Mouse (Mus musculus) forebrain, embryonic 10.5 days (tissue): ENCODE measurements at regions not wholly inside any gene's neighbourhood (a gene's known extent, or its start where the extent isn't known, plus 50 kb on each side); places are given as distances from the start of the nearest gene placed in this dataset.

ENCODE experiments used
- DNase-seq: peaks from one replicate; pipeline ENCODE4 v3.0.0-alpha.2; 2017; ENCODE audit warnings: low spot score; ENCODE audit errors: extremely low spot score
- H3K27ac ChIP-seq: fragments of 300-500 bp; sonication (generic); 2 replicates; pipeline ENCODE4 v1.5.1; 2016; ENCODE audit warnings: mild to moderate bottlenecking
- H3K27me3 ChIP-seq: fragments of 300-500 bp; sonication (generic); 2 replicates; pipeline ENCODE4 v1.6.1; 2016; ENCODE audit warnings: mild to moderate bottlenecking; ENCODE audit not compliant: poor library complexity, severe bottlenecking
- H3K36me3 ChIP-seq: fragments of 300-500 bp; sonication (generic); replicated peaks from 2 replicates; pipeline ENCODE4 v1.6.1; 2016; ENCODE audit warnings: mild to moderate bottlenecking, moderate library complexity
- H3K4me1 ChIP-seq: fragments of 300-500 bp; sonication (generic); 2 replicates; pipeline ENCODE4 v1.6.1; 2016
- H3K4me3 ChIP-seq: fragments of 300-500 bp; sonication (generic); 2 replicates; pipeline ENCODE4 v1.5.1; 2016; ENCODE audit warnings: mild to moderate bottlenecking, moderate library complexity
- H3K9me3 ChIP-seq: fragments of 300-500 bp; sonication (generic); 2 replicates; pipeline ENCODE4 v1.6.1; 2016; ENCODE audit warnings: mild to moderate bottlenecking, moderate library complexity
- WGBS: fragments of 180-500 bp; shearing (Covaris S2); methylation state at CpG from one replicate; pipeline ENCODE4 v1.1.7; 2016; 5-methylcytosine and 5-hydroxymethylcytosine counted together

DNA sequence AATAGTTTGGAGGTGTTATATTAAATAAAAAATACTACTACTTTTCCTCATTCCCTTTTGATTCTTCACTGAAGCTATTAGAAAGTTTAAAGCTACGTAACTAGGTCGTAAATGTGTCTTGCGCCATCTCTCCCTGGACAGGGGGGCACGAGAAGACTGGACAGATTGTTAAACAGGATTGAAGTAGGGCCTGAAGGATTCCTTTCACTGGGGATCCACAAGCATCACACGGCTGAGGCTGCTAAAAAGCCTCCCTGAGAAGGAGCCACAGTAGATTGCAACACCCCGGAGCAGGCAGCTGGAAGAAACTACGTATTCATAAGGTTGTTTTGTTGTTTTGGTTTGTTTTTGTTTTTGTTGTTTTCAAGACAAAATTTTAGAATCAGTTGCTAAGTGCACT, 158.7 kb downstream of the Tm2d1 start:
- no peak for DNase-seq
- H3K4me1 ChIP-seq, result peaks cover 12% of the 10 kb centered on the region
- no peaks in the 10 kb centered on the region for H3K36me3 ChIP-seq
- no peaks in the 10 kb centered on the region for H3K9me3 ChIP-seq
- no peaks in the 10 kb centered on the region for H3K27me3 ChIP-seq
- WGBS, result 76% methylated on average over 7 of the region's 7 CpGs
- H3K27ac ChIP-seq, result peak overlapping the region; percentile 58; the same call in 1 of the 2 replicates
- no peak overlapping the region for H3K4me3 ChIP-seq

DNA sequence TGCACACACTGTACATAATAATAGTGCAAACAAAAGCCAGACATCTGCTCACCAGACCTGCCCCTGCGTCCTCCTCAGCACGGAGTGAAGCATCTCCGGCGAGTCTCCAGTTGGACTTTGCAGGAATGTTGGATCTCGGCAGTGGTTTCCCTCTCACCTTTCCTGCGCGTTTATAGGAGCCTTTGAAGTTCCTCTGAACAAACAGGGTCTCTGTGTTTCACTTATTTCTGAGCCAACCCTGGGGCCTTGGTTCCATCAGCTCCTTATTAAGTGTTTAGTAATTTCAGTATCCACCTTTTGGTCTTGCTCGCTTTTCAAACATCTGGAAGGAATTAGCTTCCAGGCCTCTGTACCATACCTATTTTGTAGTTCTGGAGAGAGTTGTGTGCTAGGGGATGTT, 159.7 kb downstream of the Tm2d1 start:
- no peaks in the 10 kb centered on the region for H3K36me3 ChIP-seq
- 52% methylated on average over 8 of the region's 8 CpGs for WGBS
- H3K27me3 ChIP-seq, result no peaks in the 10 kb centered on the region
- peak; percentile 17 for DNase-seq
- no peaks in the 10 kb centered on the region for H3K9me3 ChIP-seq
- H3K4me3 ChIP-seq, result no peak overlapping the region
- peak overlapping the region; percentile 42 for H3K27ac ChIP-seq
- peaks cover 12% of the 10 kb centered on the region for H3K4me1 ChIP-seq

DNA sequence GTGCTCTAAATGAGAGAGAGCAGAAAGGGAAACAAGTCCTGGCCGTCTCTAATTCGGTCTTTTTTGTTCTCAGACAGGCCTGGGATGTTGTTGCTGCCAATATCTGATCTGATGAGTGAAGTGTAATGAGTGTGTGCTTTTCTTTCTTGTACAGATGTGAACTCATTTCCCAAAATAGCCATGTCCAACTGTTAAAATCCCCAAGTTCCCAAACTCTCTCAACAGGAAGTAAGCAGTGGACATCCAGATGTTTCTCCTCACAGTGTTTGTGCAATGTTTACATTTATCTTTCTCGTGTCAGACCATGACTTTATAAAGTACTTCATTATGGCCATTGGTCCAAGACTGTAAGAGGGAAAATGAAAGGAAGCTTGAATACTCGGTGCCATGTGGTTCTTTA, 161.5 kb downstream of the Tm2d1 start:
- Histone ChIP-seq H3K4me3 (no peak overlapping the region), H3K27ac (no peak overlapping the region), H3K9me3 (no peaks in the 10 kb centered on the region), H3K27me3 (no peaks in the 10 kb centered on the region), H3K4me1 (peaks cover 12% of the 10 kb centered on the region), H3K36me3 (no peaks in the 10 kb centered on the region)
- 85% methylated on average over 4 of the region's 4 CpGs for WGBS
- DNase-seq, result no peak

DNA sequence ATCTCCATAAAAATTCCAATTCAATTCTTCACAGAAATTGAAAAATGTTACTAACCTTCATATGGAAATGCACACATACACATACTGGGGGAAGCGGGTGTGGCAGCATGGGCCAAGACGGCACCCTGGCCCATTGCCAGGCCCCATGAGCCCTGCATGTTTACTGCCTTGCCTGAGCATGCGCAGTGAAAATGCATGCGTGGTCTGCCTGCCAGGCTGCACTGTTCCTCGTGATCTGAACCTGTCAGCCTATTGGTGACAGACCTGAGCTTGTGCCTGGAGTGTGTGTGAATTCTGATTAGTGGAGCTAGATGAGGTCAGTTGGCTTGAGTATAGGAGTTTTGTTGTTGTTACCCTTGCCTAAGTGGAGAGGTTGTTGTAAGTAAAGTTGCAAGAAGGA, 167.9 kb downstream of the Tm2d1 start:
- DNase-seq, result no peak
- no peaks in the 10 kb centered on the region for H3K4me1 ChIP-seq
- WGBS, result 97% methylated on average over 5 of the region's 5 CpGs
- no peaks in the 10 kb centered on the region for H3K9me3 ChIP-seq
- no peaks in the 10 kb centered on the region for H3K36me3 ChIP-seq
- H3K4me3 ChIP-seq, result no peak overlapping the region
- no peak overlapping the region for H3K27ac ChIP-seq
- H3K27me3 ChIP-seq, result no peaks in the 10 kb centered on the region

DNA sequence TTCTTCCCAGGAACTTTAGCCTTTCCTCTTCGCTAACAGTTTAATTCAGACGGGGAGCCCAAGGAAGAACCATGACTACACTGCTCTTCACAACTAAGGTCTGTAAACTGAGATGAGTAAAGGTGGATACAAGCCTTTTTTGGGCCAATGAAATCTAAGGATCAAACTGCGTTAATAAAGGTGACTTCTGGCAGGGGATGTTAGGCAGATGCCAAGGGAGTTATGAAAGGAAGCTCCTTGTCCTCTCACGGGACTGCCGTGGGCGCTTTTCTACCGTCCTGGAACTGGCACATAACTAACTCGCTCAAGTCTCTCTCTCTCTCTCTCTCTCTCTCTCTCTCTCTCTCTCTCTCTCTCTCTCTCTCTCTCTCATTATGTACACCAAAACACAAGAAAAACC, 175.7 kb downstream of the Tm2d1 start:
- no peak for DNase-seq
- Histone ChIP-seq H3K4me1 (no peaks in the 10 kb centered on the region), H3K27me3 (no peaks in the 10 kb centered on the region), H3K27ac (no peak overlapping the region), H3K36me3 (no peaks in the 10 kb centered on the region), H3K9me3 (no peaks in the 10 kb centered on the region), H3K4me3 (no peak overlapping the region)
- 88% methylated on average over 8 of the region's 8 CpGs for WGBS

DNA sequence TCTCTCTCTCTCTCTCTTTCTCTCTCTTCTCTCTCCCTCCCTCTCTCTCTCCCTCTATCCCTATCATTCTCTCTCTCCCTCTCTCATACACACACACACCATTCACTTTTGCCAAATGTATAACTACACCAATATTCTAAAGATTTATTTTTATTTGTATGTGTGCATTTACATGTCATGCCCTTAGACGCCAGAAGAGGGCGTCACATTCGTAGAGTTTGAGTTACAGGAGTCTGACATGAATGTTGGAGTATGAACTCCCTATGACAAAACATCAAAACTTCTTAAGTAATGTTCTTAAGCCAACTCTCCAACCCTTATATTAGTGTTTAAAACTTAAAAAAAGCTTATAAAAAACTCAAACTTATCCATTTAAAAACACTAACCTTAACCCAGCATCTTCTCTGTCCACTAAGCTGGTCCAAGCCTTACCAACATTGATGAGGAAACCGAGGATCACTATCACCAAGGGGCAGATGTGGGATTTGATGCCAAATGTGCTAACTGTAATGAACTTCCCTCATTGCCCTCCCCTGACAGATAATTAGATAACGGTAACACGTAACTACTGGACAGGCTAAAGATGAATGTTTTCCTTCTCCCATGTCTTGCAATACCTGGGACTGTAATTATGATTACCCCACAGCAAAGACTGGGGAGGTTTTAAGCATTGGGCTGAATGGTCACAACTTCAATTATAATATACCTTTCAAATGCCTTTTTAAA, 176.7 kb downstream of the Tm2d1 start:
- H3K27ac ChIP-seq, result no peak overlapping the region
- H3K36me3 ChIP-seq, result no peaks in the 10 kb centered on the region
- H3K27me3 ChIP-seq, result no peaks in the 10 kb centered on the region
- H3K4me1 ChIP-seq, result no peaks in the 10 kb centered on the region
- DNase-seq, result no peak
- no peaks in the 10 kb centered on the region for H3K9me3 ChIP-seq
- no peak overlapping the region for H3K4me3 ChIP-seq
- 56% methylated on average over 6 of the region's 6 CpGs for WGBS

DNA sequence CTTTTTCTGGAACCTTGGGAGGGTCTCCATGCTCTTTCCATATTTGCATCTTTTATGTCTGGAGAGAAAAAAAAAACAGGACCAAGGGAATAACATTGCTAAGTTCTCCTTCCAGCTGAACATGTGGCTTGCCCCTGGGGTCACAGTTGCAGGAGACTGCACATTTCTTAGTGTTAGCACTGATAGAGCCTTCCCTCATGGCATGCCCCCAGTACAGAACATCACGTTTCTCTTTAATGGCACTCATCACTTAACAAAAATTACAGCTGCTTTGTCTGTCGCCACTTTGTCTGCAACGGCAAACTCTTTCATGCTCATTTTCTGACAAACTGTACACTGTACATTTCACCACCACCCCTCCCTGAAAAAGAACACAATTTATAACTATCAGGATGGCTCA, 180.0 kb downstream of the Tm2d1 start:
- Histone ChIP-seq H3K4me3 (no peak overlapping the region), H3K36me3 (no peaks in the 10 kb centered on the region), H3K27me3 (no peaks in the 10 kb centered on the region), H3K4me1 (no peaks in the 10 kb centered on the region), H3K9me3 (no peaks in the 10 kb centered on the region), H3K27ac (no peak overlapping the region)
- no peak for DNase-seq
- WGBS, result 96% methylated on average over 3 of the region's 3 CpGs

DNA sequence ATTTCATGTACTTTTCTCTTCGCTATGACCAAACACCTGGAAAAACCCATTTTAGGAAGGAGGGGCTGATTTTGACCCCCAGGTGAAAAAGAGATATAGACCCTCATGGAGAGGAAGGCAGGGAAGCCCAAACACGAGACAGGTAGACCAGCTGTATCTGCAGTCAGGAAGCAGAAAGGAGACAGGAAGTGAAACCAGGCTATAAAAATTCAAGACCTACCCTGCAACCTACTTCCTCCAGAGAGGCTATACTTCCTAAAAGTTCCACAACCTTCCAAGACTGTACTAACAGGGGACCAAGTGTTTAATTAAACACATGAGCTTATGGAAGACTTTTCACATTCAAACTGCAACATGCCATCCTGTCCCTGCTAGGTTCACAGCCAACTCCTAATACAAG, 180.9 kb downstream of the Tm2d1 start:
- no peaks in the 10 kb centered on the region for H3K27me3 ChIP-seq
- no peak overlapping the region for H3K27ac ChIP-seq
- WGBS, result 90% methylated on average over 2 of the region's 2 CpGs

DNA sequence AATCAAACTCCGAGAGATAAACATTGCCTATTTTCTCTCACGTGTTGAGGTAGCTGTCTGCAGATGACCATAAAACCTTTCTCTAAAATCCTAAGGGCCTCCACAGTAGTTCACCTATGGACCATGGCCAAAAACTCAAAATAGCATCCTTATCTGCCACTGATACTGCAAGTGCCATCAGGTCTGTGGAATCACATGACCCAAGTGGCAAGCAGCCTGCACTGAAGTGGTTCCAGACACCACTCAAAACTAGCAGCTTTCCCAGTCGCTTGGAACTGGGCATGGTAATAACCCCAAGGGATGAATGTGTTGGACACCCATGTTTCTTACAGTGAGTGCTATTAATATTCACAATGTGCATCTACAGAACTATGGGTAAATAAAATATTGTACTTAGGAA, 182.0 kb downstream of the Tm2d1 start:
- Histone ChIP-seq H3K27ac (no peak overlapping the region), H3K9me3 (no peaks in the 10 kb centered on the region), H3K4me3 (no peak overlapping the region), H3K36me3 (no peaks in the 10 kb centered on the region), H3K4me1 (no peaks in the 10 kb centered on the region), H3K27me3 (no peaks in the 10 kb centered on the region)
- DNase-seq, result no peak
- WGBS, result 91% methylated on average over 3 of the region's 3 CpGs

More for the DNA sequence above, 180.9 kb downstream of the Tm2d1 start:
- no peak for DNase-seq
- no peaks in the 10 kb centered on the region for H3K4me1 ChIP-seq
- H3K9me3 ChIP-seq, result no peaks in the 10 kb centered on the region
- no peak overlapping the region for H3K4me3 ChIP-seq
- no peaks in the 10 kb centered on the region for H3K36me3 ChIP-seq

DNA sequence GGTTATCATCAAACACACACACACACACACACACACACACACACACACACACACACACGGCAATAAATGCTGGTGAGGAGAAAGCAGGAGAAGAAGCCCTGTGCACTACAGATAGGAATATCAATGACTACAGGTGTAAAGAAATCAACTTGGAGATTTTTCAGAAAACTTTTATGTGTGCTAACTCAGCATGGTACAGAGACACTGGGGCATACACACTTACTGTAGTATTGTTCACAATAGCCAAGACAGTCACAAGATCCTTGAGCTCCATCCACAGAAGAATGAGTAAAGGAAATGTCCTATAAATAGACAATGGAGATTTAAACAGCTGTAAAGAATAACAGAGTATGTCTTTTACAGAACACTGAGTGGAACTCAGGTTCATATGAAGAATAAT, 182.4 kb downstream of the Tm2d1 start:
- Histone ChIP-seq H3K27ac (no peak overlapping the region), H3K9me3 (no peaks in the 10 kb centered on the region), H3K4me3 (no peak overlapping the region), H3K36me3 (no peaks in the 10 kb centered on the region), H3K4me1 (no peaks in the 10 kb centered on the region), H3K27me3 (no peaks in the 10 kb centered on the region)
- WGBS, result 89% methylated on average over 1 of the region's 1 CpGs
- no peak for DNase-seq

DNA sequence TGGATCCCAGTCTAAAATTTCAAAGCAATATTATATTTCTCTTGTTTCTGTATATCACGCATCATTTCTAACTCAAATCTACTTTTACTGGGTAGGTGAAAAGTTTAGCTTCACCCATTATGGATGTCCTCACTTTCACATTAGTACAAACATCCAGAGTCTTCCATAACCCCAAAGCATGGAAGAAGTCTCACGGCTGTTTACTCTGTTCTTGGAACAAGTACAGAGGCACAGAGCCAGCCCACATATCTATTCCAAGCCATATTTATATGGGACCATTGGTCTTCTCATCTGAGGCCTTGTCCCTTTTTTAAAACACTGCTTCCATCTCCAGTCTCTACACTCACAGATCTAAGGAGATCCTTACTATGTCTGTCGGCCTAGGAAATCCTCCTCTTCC, 192.8 kb downstream of the Tm2d1 start:
- no peak for DNase-seq
- whole genome bisulfite sequencing, result 93% methylated on average over 3 of the region's 3 CpGs
- H3K27me3 ChIP-seq, result no peaks in the 10 kb centered on the region
- no peaks in the 10 kb centered on the region for H3K4me1 ChIP-seq
- no peaks in the 10 kb centered on the region for H3K36me3 ChIP-seq
- H3K9me3 ChIP-seq, result no peaks in the 10 kb centered on the region
- no peak overlapping the region for H3K27ac ChIP-seq
- no peak overlapping the region for H3K4me3 ChIP-seq

DNA sequence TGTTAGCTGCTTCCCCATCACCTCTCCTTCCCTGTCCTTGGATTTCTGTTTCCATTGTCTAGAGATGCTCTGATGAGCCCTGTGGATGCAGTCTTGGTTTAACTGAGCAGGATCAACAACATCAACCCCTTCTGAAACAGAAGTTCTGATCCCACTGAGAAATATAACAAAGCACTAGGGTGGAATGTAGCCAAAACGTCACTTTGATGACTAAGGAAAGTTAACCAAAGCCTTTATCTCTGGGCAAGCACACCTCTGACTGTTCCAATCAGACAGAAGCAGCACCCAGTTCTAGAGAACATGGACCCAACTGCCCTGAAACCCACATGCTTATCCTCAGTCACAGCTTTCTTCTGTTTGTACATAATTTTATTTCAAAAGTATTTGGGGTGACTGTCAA, 193.2 kb downstream of the Tm2d1 start:
- H3K9me3 ChIP-seq, result no peaks in the 10 kb centered on the region
- H3K27ac ChIP-seq, result no peak overlapping the region
- WGBS, result 58% methylated on average over 1 of the region's 1 CpGs
- no peak overlapping the region for H3K4me3 ChIP-seq
- H3K4me1 ChIP-seq, result no peaks in the 10 kb centered on the region
- H3K27me3 ChIP-seq, result no peaks in the 10 kb centered on the region
- no peak for DNase-seq
- no peaks in the 10 kb centered on the region for H3K36me3 ChIP-seq

DNA sequence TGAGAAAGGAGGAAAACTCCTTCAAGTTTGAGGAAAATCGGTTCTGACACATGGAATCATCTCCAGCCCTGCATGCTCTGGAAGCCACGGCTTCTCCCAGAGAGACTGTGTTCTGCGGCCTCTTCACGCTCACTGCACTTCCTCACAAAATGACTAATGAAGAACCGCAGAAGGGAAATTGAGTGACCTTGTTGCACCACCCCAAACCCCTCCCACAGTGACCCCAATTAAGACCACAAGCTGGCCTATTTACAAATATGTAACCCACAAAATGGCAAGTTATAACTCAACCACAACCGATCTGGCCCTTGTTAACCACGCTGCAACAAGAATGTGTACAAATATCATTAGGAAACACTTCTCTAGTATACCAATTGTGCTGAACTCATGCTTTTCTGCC, 194.2 kb downstream of the Tm2d1 start:
- H3K27ac ChIP-seq, result no peak overlapping the region
- no peaks in the 10 kb centered on the region for H3K27me3 ChIP-seq
- H3K4me3 ChIP-seq, result no peak overlapping the region
- no peaks in the 10 kb centered on the region for H3K9me3 ChIP-seq
- DNase-seq, result no peak
- no peaks in the 10 kb centered on the region for H3K4me1 ChIP-seq
- WGBS, result 86% methylated on average over 7 of the region's 7 CpGs
- no peaks in the 10 kb centered on the region for H3K36me3 ChIP-seq

DNA sequence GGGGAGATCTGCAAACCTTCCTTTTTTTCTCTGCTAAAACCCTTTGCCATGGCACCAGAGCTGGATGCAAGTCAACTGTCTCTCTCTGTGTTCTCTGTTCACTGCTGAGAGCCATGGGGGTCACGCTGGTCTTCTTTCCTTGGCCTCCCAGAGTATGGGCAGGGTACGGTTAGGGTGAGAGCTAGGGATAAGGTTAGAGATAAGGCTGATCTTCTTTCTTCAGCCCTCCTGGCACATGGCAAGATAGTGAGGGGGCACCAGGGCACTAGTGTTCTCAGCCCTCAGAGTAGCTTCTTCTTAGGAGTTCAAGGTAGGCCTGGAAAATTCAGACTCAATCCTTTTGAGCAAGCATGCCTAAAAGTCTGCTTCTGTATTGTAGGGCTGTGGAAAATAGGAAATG, 196.1 kb downstream of the Tm2d1 start:
- H3K36me3 ChIP-seq, result no peaks in the 10 kb centered on the region
- no peaks in the 10 kb centered on the region for H3K27me3 ChIP-seq
- peaks cover 2% of the 10 kb centered on the region; the same call in 1 of the 2 replicates for H3K4me1 ChIP-seq
- DNase-seq, result no peak
- WGBS, result 88% methylated on average over 2 of the region's 2 CpGs
- H3K4me3 ChIP-seq, result no peak overlapping the region
- H3K27ac ChIP-seq, result no peak overlapping the region
- no peaks in the 10 kb centered on the region for H3K9me3 ChIP-seq
